Mouse (Mus musculus): ENCODE data around the gene Eya2.

Gene Eya2

GRCm38 (mm10) chr2:165652281-165652680 is 57.4 kb downstream of the Eya2 start:
- DNase-seq (ENCODE audit: low spot score in 2 of 2): no peak

GRCm38 (mm10) chr2:165653001-165653921 is 58.4 kb downstream of the Eya2 start:
- DNase-seq (ENCODE audit: low spot score in 2 of 2): peak; percentile 41 to 51

GRCm38 (mm10) chr2:165654151-165654550 is 59.3 kb downstream of the Eya2 start:
- no peak for DNase-seq (ENCODE audit: low spot score in 2 of 2)

- no peak for DNase-seq (ENCODE audit: low spot score in 2 of 2)
Observed at GRCm38 (mm10) chr2:165654696-165655491, 60.1 kb downstream of the Eya2 start.

GRCm38 (mm10) chr2:165656541-165656940 is 61.7 kb downstream of the Eya2 start:
- no peak for DNase-seq (ENCODE audit: low spot score in 2 of 2)

GRCm38 (mm10) chr2:165656956-165657355 is 62.1 kb downstream of the Eya2 start:
- DNase-seq (ENCODE audit: low spot score in 2 of 2): no peak

- DNase-seq (ENCODE audit: low spot score in 2 of 2): no peak
Observed at GRCm38 (mm10) chr2:165659552-165659951, 64.7 kb downstream of the Eya2 start.

- DNase-seq (ENCODE audit: low spot score in 2 of 2): no peak
Observed at GRCm38 (mm10) chr2:165663266-165663665, 68.4 kb downstream of the Eya2 start.

- no peak for DNase-seq (ENCODE audit: low spot score in 2 of 2)
Observed at GRCm38 (mm10) chr2:165664648-165665047, 69.8 kb downstream of the Eya2 start.

GRCm38 (mm10) chr2:165665176-165665575 is 70.3 kb downstream of the Eya2 start:
- DNase-seq (ENCODE audit: low spot score in 2 of 2): no peak

- DNase-seq (ENCODE audit: low spot score in 2 of 2): no peak
Observed at GRCm38 (mm10) chr2:165667096-165667495, 72.3 kb downstream of the Eya2 start.

GRCm38 (mm10) chr2:165682719-165683118 is 87.9 kb downstream of the Eya2 start:
- DNase-seq (ENCODE audit: low spot score in 2 of 2): no peak

- no peak for DNase-seq (ENCODE audit: low spot score in 2 of 2)
Observed at GRCm38 (mm10) chr2:165687516-165687915, 92.7 kb downstream of the Eya2 start.

GRCm38 (mm10) chr2:165688896-165689295 is 94.1 kb downstream of the Eya2 start:
- DNase-seq (ENCODE audit: low spot score in 2 of 2): no peak

GRCm38 (mm10) chr2:165691016-165691415 is 96.2 kb downstream of the Eya2 start:
- no peak for DNase-seq (ENCODE audit: low spot score in 2 of 2)

GRCm38 (mm10) chr2:165692944-165693660 is 98.3 kb downstream of the Eya2 start:
- DNase-seq (ENCODE audit: low spot score in 2 of 2): peak; percentile 41 to 63

GRCm38 (mm10) chr2:165694767-165695166 is 99.9 kb downstream of the Eya2 start:
- DNase-seq (ENCODE audit: low spot score in 2 of 2): no peak

- DNase-seq (ENCODE audit: low spot score in 2 of 2): no peak
Observed at GRCm38 (mm10) chr2:165700252-165700908, 105.5 kb downstream of the Eya2 start.

GRCm38 (mm10) chr2:165703033-165703805 is 108.4 kb downstream of the Eya2 start:
- no peak for DNase-seq (ENCODE audit: low spot score in 2 of 2)

- DNase-seq (ENCODE audit: low spot score in 2 of 2): no peak
Observed at GRCm38 (mm10) chr2:165708266-165708665, 113.4 kb downstream of the Eya2 start.

GRCm38 (mm10) chr2:165716688-165717087 is 121.9 kb downstream of the Eya2 start:
- DNase-seq (ENCODE audit: low spot score in 2 of 2): no peak

Data from heart, adult 9 months (tissue).